Mouse (Mus musculus): ENCODE data around the gene Armh1.

- TF ChIP-seq CTCF (IDR thresholded peaks at IDR 0.05; ENCODE audit: control insufficient read depth, insufficient read depth, insufficient read length) (no peak), USF1 (IDR thresholded peaks at IDR 0.05; ENCODE audit: low read depth) (peak; percentile 27)
These were observed 69.8 kb downstream of the Armh1 start, which contains the start of gene Kif2c for GRCm38 (mm10) chr4:117181863-117182758.
